Mouse (Mus musculus): Measurements from ENCODE around the gene Col6a5. TPM values are rescaled to one million over a fixed set of nuclear protein-coding genes. Genes with fewer than 3 reads are reported as not detected.
"Not testable (repeated sequence)": the region's sequence is repeated elsewhere in the genome, so short reads cannot be mapped to it uniquely, and the experiment has no call there.

The Col6a5 gene
- polyA plus RNA-seq, 1 experiment from 2014 or later, result 0.10 TPM

GRCm38 (mm10) chr9:105884656-105885430 lies 75.6 kb downstream of the Col6a5 start:
- Histone ChIP-seq H3K36me3 (no peaks in the 10 kb centered on the region), H3K27me3 (ENCODE audit: low read depth, poor library complexity, severe bottlenecking) (no peaks in the 10 kb centered on the region), H3K27ac (no peak overlapping the region), H3K4me1 (no peaks in the 10 kb centered on the region), H3K9me3 (replicated peaks) (no peaks in the 10 kb centered on the region), H3K4me3 (no peak overlapping the region)
- DNase-seq (ENCODE audit: low spot score), result no peak
- 90% methylated on average over 17 of the region's 17 CpGs for WGBS

GRCm38 (mm10) chr9:105880743-105881142 lies 79.7 kb downstream of the Col6a5 start:
- DNase-seq (ENCODE audit: low spot score), result no peak
- WGBS, result 90% methylated on average over 4 of the region's 4 CpGs
- Histone ChIP-seq H3K36me3 (no peaks in the 10 kb centered on the region), H3K4me1 (no peaks in the 10 kb centered on the region), H3K27me3 (ENCODE audit: low read depth, poor library complexity, severe bottlenecking) (no peaks in the 10 kb centered on the region), H3K27ac (no peak overlapping the region), H3K9me3 (replicated peaks) (no peaks in the 10 kb centered on the region), H3K4me3 (no peak overlapping the region)

GRCm38 (mm10) chr9:105878365-105879108 lies 81.9 kb downstream of the Col6a5 start:
- no peaks in the 10 kb centered on the region for H3K27me3 ChIP-seq (ENCODE audit: low read depth, poor library complexity, severe bottlenecking)
- DNase-seq (ENCODE audit: low spot score), result no peak
- WGBS, result 67% methylated on average over 11 of the region's 11 CpGs

GRCm38 (mm10) chr9:105876124-105876523 lies 84.3 kb downstream of the Col6a5 start:
- H3K27me3 ChIP-seq (ENCODE audit: low read depth, poor library complexity, severe bottlenecking), result no peaks in the 10 kb centered on the region
- no peak overlapping the region for H3K4me3 ChIP-seq
- 90% methylated on average over 4 of the region's 4 CpGs for WGBS
- no peaks in the 10 kb centered on the region for H3K36me3 ChIP-seq
- no peaks in the 10 kb centered on the region for H3K9me3 ChIP-seq (replicated peaks)
- H3K4me1 ChIP-seq, result no peaks in the 10 kb centered on the region
- H3K27ac ChIP-seq, result no peak overlapping the region
- DNase-seq (ENCODE audit: low spot score), result no peak

More at GRCm38 (mm10) chr9:105878365-105879108, 81.9 kb downstream of the Col6a5 start:
- H3K36me3 ChIP-seq, result no peaks in the 10 kb centered on the region
- H3K27ac ChIP-seq, result no peak overlapping the region
- H3K9me3 ChIP-seq (replicated peaks), result no peaks in the 10 kb centered on the region
- H3K4me3 ChIP-seq, result no peak overlapping the region
- H3K4me1 ChIP-seq, result no peaks in the 10 kb centered on the region

GRCm38 (mm10) chr9:105871643-105872042 lies 88.8 kb downstream of the Col6a5 start:
- Histone ChIP-seq H3K9me3 (replicated peaks) (no peaks in the 10 kb centered on the region), H3K4me1 (no peaks in the 10 kb centered on the region), H3K27me3 (ENCODE audit: low read depth, poor library complexity, severe bottlenecking) (no peaks in the 10 kb centered on the region), H3K4me3 (no peak overlapping the region), H3K36me3 (no peaks in the 10 kb centered on the region), H3K27ac (no peak overlapping the region)
- 79% methylated on average over 14 of the region's 14 CpGs for WGBS
- DNase-seq (ENCODE audit: low spot score), result no peak

GRCm38 (mm10) chr9:105857773-105858172 lies 102.7 kb downstream of the Col6a5 start:
- Histone ChIP-seq H3K9me3 (replicated peaks) (no peaks in the 10 kb centered on the region), H3K27ac (no peak overlapping the region), H3K4me3 (no peak overlapping the region), H3K36me3 (no peaks in the 10 kb centered on the region), H3K4me1 (no peaks in the 10 kb centered on the region), H3K27me3 (ENCODE audit: low read depth, poor library complexity, severe bottlenecking) (no peaks in the 10 kb centered on the region)
- DNase-seq (ENCODE audit: low spot score), result peak; percentile 73
- 15% methylated on average over 6 of the region's 6 CpGs for WGBS

GRCm38 (mm10) chr9:105852778-105853065 lies 107.7 kb downstream of the Col6a5 start:
- Histone ChIP-seq H3K4me1 (peaks cover 4% of the 10 kb centered on the region; the same call in 1 of the 2 replicates), H3K27me3 (ENCODE audit: low read depth, poor library complexity, severe bottlenecking) (no peaks in the 10 kb centered on the region), H3K36me3 (no peaks in the 10 kb centered on the region), H3K9me3 (replicated peaks) (no peaks in the 10 kb centered on the region), H3K4me3 (no peak overlapping the region), H3K27ac (no peak overlapping the region)
- 85% methylated on average over 1 of the region's 1 CpGs for WGBS
- no peak for DNase-seq (ENCODE audit: low spot score)

- 80% methylated on average over 14 of the region's 14 CpGs for WGBS
- no peak overlapping the region for H3K4me3 ChIP-seq
- H3K27me3 ChIP-seq (ENCODE audit: low read depth, poor library complexity, severe bottlenecking), result no peaks in the 10 kb centered on the region
- H3K36me3 ChIP-seq, result no peaks in the 10 kb centered on the region
- no peak overlapping the region for H3K27ac ChIP-seq
- H3K4me1 ChIP-seq, result peaks cover 4% of the 10 kb centered on the region; the same call in 1 of the 2 replicates
- H3K9me3 ChIP-seq (replicated peaks), result no peaks in the 10 kb centered on the region
- no peak for DNase-seq (ENCODE audit: low spot score)
These were observed 108.2 kb downstream of the Col6a5 start for GRCm38 (mm10) chr9:105852015-105852777.

GRCm38 (mm10) chr9:105851011-105851410 lies 109.4 kb downstream of the Col6a5 start:
- 91% methylated on average over 3 of the region's 3 CpGs for WGBS
- H3K9me3 ChIP-seq (replicated peaks), result no peaks in the 10 kb centered on the region
- no peaks in the 10 kb centered on the region for H3K36me3 ChIP-seq
- no peak overlapping the region for H3K4me3 ChIP-seq
- DNase-seq (ENCODE audit: low spot score), result no peak
- peaks cover 4% of the 10 kb centered on the region; the same call in 1 of the 2 replicates for H3K4me1 ChIP-seq
- H3K27me3 ChIP-seq (ENCODE audit: low read depth, poor library complexity, severe bottlenecking), result no peaks in the 10 kb centered on the region
- no peak overlapping the region for H3K27ac ChIP-seq

GRCm38 (mm10) chr9:105848396-105848795 lies 112.0 kb downstream of the Col6a5 start:
- Histone ChIP-seq H3K9me3 (replicated peaks) (no peaks in the 10 kb centered on the region), H3K27me3 (ENCODE audit: low read depth, poor library complexity, severe bottlenecking) (no peaks in the 10 kb centered on the region), H3K36me3 (no peaks in the 10 kb centered on the region), H3K4me1 (peaks cover 4% of the 10 kb centered on the region; the same call in 1 of the 2 replicates), H3K27ac (no peak overlapping the region), H3K4me3 (no peak overlapping the region)
- 76% methylated on average over 4 of the region's 4 CpGs for WGBS
- DNase-seq (ENCODE audit: low spot score), result no peak

- WGBS, result 89% methylated on average over 5 of the region's 5 CpGs
- no peak for DNase-seq (ENCODE audit: low spot score)
- Histone ChIP-seq H3K36me3 (no peaks in the 10 kb centered on the region), H3K27me3 (ENCODE audit: low read depth, poor library complexity, severe bottlenecking) (no peaks in the 10 kb centered on the region), H3K4me1 (peaks cover 4% of the 10 kb centered on the region; the same call in 1 of the 2 replicates), H3K4me3 (no peak overlapping the region), H3K9me3 (replicated peaks) (no peaks in the 10 kb centered on the region), H3K27ac (no peak overlapping the region)
These were observed 113.2 kb downstream of the Col6a5 start for GRCm38 (mm10) chr9:105847261-105847660.

- H3K36me3 ChIP-seq; H3K4me3 ChIP-seq; H3K4me1 ChIP-seq; H3K9me3 ChIP-seq (replicated peaks); H3K27me3 ChIP-seq (ENCODE audit: low read depth, poor library complexity, severe bottlenecking); DNase-seq (ENCODE audit: low spot score); H3K27ac ChIP-seq: not testable (repeated sequence)
- 41% methylated on average over 5 of the region's 5 CpGs for WGBS
These were observed 119.1 kb downstream of the Col6a5 start for GRCm38 (mm10) chr9:105841386-105841785.

- no peaks in the 10 kb centered on the region for H3K4me1 ChIP-seq
- H3K36me3 ChIP-seq, result no peaks in the 10 kb centered on the region
- no peak overlapping the region for H3K4me3 ChIP-seq
- no peaks in the 10 kb centered on the region for H3K27me3 ChIP-seq (ENCODE audit: low read depth, poor library complexity, severe bottlenecking)
- WGBS, result 93% methylated on average over 5 of the region's 5 CpGs
- no peaks in the 10 kb centered on the region for H3K9me3 ChIP-seq (replicated peaks)
- no peak for DNase-seq (ENCODE audit: low spot score)
- H3K27ac ChIP-seq, result no peak overlapping the region
These were observed 121.3 kb downstream of the Col6a5 start for GRCm38 (mm10) chr9:105839147-105839515.

Measured in limb, embryonic 10.5 days (tissue).